Mouse (Mus musculus): ENCODE measurements around the gene Hspb7.

Hspb7 gene

DNA sequence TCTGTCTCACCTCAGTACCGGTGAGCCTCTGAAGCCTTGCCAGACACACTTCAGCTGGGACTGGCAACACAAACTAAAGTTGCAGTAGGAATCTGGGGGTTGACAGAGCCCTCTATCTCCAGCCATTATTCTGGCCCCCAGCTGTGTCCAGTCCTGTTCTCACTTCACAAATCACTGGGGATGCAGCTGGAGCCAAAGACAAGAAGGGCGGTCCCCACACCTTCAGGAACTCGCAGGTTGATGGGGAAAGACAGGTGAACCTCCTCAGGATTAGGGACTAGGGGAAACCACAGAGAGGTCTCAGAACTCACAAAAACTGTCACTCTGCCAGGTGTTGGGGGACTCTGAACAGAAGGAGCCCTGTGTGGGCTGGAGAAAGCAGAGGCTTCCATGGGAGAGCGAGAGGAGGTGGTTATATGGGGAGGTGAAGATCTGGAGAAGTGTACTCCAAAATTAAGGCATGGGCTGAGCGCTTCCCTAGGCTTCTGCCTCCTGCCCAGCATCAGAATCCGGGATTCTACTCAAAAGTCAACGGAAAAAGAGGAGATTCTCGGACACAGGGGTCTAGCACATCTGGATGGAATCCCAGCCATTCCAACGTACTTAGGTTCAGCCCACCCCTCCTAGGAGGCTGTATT is at the start of gene Hspb7:
TSS of gene Hspb7 (plus strand) at position 588 of the 638 bp plus-strand sequence.
- no peak for DNase-seq

- DNase-seq = no peak
These were observed 48.2 kb upstream of the Hspb7 start for GRCm38 (mm10) chr4:141372426-141372825.

DNA sequence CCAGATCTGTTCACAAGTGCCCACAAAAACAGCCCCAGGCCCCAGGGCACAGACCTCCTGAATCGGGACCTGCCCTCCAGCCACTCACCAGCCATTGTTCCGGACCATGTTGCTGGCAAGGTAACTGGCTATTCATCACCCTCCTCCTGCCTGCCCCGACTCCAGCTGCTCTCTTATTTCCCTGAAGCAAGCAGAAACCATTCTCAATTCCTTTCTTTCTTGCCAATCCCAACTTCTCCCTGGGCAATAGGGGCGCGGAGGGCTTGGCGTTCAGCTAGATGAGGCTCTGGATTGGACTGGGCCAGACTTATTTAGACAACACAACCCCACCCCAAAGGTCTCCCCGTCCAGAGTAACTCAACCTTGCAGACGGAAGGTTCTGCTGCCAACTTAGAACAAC is 40.9 kb upstream of the Hspb7 start:
- DNase-seq = no peak

- DNase-seq = no peak
These were observed 38.2 kb upstream of the Hspb7 start for GRCm38 (mm10) chr4:141382406-141382805.

DNA sequence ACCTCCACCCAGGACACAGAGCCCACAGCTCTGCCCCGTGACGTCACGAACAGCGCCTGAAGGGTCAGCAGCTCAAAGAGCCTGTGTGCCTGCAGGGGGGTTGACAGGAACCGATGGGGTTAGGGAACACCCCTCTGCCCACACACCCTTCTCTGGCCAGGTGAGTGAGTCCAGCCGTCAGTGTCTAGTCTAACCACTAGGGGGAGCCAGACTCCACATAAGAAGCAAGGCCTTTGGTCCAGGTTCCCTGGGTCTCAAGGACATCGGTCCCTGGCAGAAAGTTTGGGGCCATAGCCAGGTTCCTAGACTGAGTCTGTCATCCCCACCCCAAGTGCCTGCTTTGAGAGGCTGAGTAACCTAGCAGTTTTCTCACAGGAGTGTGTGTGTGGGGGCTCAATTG is 35.3 kb upstream of the Hspb7 start:
- DNase-seq = peak; percentile 60

DNA sequence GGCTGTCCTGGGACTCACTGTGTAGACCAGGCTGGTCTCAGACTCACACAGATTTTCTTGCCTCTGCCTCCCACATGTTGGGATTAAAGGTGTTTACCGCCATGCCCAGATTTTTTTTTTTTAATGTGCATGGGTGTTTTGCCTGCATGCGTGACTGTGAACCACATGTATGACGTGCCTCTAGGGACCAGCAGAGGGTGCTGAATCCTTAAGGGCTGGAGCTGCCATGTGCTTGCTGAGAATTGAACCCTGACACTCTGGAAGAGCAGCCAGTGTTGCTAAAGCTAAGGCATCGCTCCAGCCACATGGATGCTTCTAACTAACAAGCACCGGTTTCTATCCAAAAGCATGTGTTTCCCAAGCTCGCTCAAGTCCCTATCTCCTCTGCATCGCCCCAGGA is 34.4 kb upstream of the Hspb7 start:
- no peak for DNase-seq

- DNase-seq = peak; percentile 88
These were observed 33.3 kb upstream of the Hspb7 start for GRCm38 (mm10) chr4:141387093-141387784.

- no peak for DNase-seq
These were observed 32.6 kb upstream of the Hspb7 start for GRCm38 (mm10) chr4:141387933-141388332.

- no peak for DNase-seq
These were observed 31.0 kb upstream of the Hspb7 start for GRCm38 (mm10) chr4:141389366-141390150.

- no peak for DNase-seq
These were observed 29.3 kb upstream of the Hspb7 start for GRCm38 (mm10) chr4:141391293-141391692.

GRCm38 (mm10) chr4:141394751-141395150 is 25.8 kb upstream of the Hspb7 start:
- no peak for DNase-seq

DNA sequence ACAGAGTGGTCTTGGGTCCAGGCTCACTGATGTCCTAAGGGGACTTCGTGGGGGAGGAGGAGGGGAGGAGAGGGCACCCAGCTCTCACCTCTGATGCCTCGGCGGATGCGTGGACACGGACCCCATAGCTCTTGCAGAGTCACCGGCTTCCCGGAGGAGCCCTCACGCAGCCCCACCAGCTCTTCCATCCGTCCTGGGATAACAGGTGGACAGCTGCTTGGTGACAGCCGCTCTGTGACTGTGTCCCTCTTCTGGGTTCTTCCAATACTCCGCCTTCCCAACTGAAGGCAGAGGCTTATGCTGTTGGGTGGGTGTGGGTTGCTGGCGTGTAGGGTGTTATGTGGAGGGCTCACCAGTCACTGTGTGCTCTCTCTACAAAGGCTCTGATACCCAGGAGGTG is 22.7 kb upstream of the Hspb7 start:
- no peak for DNase-seq

DNA sequence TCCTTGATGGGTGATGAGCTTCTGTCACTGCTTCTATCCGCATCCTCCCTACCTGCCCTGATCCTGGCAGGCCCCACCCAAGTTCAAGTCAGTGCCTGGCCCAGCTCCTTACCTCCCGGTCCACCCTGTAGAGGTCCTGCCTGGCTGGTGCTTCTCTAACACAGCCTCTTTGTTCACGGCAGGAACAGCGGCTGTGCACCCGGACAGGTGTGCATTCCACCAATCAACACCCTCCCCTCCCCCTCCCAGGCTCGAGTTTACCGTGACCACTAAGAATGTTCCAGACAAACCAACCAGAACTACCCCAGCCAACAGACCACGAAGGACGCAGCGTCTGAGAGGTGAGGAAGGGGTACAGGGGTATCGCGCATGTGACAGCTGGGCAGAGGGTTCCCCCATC is 22.0 kb upstream of the Hspb7 start, which contains the start of gene Clcnka:
TSS of gene Clcnka (minus strand) at position 180 of the 400 bp plus-strand sequence.
- DNase-seq = peak; percentile 61

DNA sequence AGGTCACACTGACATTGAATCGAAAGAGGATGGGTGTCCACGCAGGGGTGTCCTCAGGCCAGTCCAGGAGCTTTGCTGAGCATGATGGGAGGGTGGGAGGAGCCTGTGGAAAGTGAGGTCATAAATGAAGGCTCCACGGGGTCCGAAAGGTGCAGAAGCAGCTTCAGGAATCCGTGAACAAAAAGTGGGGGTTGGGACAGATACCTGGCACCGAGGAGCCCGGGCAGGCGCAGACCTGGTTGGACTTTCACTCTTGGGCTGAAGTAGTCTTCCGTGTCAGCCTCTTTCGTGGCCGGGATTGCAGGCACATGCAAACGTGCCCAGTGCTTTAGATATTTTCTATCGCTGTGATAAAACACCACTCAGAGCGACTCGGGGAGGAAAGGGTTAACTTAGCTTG is 20.4 kb upstream of the Hspb7 start:
- peak; percentile 60 for DNase-seq

GRCm38 (mm10) chr4:141404518-141405313 is 15.9 kb upstream of the Hspb7 start:
- DNase-seq = peak; percentile 91

GRCm38 (mm10) chr4:141405314-141405622 is 15.3 kb upstream of the Hspb7 start:
- DNase-seq = no peak

- DNase-seq = peak; percentile 56
These were observed 13.9 kb upstream of the Hspb7 start for GRCm38 (mm10) chr4:141406516-141407299.

DNA sequence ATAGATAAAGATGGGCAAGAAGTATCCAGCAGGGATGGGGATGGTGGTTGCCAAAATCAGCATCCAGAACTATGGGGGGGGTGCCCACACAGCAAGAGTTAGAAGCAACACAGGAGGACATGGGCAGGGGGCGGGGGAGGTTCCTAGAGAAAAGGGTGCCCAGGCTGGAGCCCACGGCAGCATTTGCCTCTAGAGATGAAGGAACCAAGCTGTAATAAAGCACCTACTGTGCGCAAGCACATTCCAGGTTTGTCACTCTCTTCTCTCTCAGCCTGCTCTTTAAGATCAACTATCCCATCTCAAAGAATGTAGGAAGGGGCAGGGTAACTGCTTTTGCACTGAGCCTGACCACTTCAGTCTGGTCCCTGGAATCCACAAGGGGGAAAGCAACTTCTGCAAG is 12.0 kb upstream of the Hspb7 start:
- no peak for DNase-seq

GRCm38 (mm10) chr4:141411430-141411992 is 9.1 kb upstream of the Hspb7 start:
- no peak for DNase-seq

DNA sequence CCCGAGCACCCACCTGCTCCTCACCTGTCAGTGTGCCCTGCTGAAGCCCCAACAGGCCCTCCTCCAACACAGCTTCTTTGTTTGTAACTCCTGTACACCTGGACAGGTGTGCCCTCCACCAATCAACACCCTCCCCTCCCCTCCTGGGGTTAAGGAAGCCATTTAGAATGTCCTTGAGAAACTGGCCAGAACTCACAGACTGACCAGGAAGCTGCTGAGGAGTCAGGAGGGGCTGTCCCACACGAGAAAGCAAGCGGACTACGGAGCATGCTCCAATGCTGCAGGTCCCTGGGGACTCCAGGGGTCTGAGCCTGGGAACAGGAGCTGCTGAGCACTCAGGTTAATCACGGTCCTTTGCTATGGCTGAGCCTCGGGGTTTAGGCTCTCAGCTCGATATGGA is 4.7 kb upstream of the Hspb7 start, which contains the start of gene Clcnkb:
TSS of gene Clcnkb (minus strand) at position 91 of the 400 bp plus-strand sequence.
- peak; percentile 44 for DNase-seq

DNA sequence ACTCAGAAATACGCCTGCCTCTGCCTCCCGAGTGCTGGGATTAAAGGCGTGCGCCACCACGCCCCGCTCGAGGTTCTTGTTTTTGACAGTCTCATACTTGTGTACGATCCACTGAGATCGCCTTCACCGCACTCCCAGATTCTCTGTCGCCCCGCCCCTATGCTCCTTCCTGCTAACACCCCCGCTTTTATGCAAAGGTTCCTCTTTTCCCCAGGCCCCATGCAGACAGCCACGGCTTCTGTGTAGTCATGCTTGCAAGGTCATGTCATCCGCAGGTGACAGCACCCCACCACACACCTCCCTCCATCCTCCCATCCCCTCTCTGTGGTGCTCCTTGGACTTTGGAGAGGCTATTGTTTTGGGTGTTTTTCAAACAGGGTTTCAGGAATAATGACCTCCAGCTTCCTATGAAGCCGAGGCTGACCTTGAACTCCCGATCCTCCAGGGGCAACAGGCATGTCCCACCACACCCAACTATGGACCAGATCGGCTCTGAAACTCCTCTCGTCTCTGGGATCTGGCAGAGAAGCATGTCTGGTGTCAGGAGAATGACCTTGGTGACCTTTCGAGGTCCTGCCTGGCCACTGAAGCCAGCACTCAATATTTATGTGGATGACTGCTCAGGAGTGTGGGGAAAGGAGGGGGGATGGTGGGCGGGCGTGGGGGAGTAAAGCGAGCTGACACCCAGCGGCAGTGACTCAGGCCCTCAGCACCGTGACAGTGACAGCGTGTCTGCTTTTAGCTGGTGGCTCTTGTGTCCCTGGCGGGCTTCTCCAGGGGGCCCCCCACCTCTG is 984 bp upstream of the Hspb7 start:
- DNase-seq = no peak
